Mouse (Mus musculus) CH12.LX (cell line): ENCODE results near the gene Spop.

Experiments
- CHD2 ChIP-seq: IDR thresholded peaks from 2 replicates; pipeline ENCODE4 v1.6.1; 2011; ENCODE audit warnings: low read length, improper control_type of control experiment
- CTCF ChIP-seq, 2 experiments: IDR thresholded peaks in 1 of 2; conservative IDR thresholded peaks in 1 of 2; 2 replicates each; pipeline ENCODE4 v1.5.1; 2011 to 2012; ENCODE audit warnings: low read depth in 2 of 2, low read length in 2 of 2, improper control_type of control experiment in 1 of 2, inconsistent platforms in 1 of 2, mild to moderate bottlenecking in 1 of 2, moderate library complexity in 1 of 2
- E2F4 ChIP-seq: IDR thresholded peaks from 2 replicates; pipeline ENCODE4 v1.6.1; 2011; ENCODE audit warnings: low read depth, low read length, improper control_type of control experiment; ENCODE audit not compliant: insufficient replicate concordance
- EP300 ChIP-seq: IDR thresholded peaks from 2 replicates; pipeline ENCODE4 v1.6.1; 2011; ENCODE audit warnings: low read length, improper control_type of control experiment
- ETS1 ChIP-seq: conservative IDR thresholded peaks from 2 replicates; pipeline ENCODE4 v1.6.1; 2012; ENCODE audit warnings: low read depth, mild to moderate bottlenecking, inconsistent platforms, low read length, improper control_type of control experiment, moderate library complexity
- MAX ChIP-seq: IDR thresholded peaks from 2 replicates; pipeline ENCODE4 v1.6.1; 2011; ENCODE audit warnings: low read length, improper control_type of control experiment
- MXI1 ChIP-seq: IDR thresholded peaks from 2 replicates; pipeline ENCODE4 v1.6.1; 2011; ENCODE audit warnings: mild to moderate bottlenecking, low read depth, low read length, improper control_type of control experiment
- MYC ChIP-seq: IDR thresholded peaks from 2 replicates; pipeline ENCODE4 v1.6.1; 2011; ENCODE audit warnings: low read depth, mild to moderate bottlenecking, improper control_type of control experiment, low read length
- PAX5 ChIP-seq: IDR thresholded peaks from 2 replicates; pipeline ENCODE4 v1.6.1; 2012; ENCODE audit warnings: low read length, inconsistent platforms, mixed read lengths
- POLR2AphosphoS2 ChIP-seq: IDR thresholded peaks from 2 replicates; pipeline ENCODE4 v1.6.1; 2011; ENCODE audit warnings: low read depth, low read length, improper control_type of control experiment
- TBP ChIP-seq: conservative IDR thresholded peaks from 2 replicates; pipeline ENCODE4 v1.6.1; 2011; ENCODE audit warnings: low read depth, low read length, improper control_type of control experiment
- UBTF ChIP-seq: IDR thresholded peaks from 2 replicates; pipeline ENCODE4 v1.6.1; 2012; ENCODE audit warnings: low read depth, mild to moderate bottlenecking, inconsistent platforms, low read length, improper control_type of control experiment, moderate library complexity
- USF2 ChIP-seq: conservative IDR thresholded peaks from 2 replicates; pipeline ENCODE4 v1.6.1; 2011; ENCODE audit warnings: low read depth, low read length, improper control_type of control experiment
- ZNF384 ChIP-seq: IDR thresholded peaks from 2 replicates; pipeline ENCODE4 v1.6.1; 2012; ENCODE audit warnings: low read depth, low read length, improper control_type of control experiment, inconsistent platforms

DNA sequence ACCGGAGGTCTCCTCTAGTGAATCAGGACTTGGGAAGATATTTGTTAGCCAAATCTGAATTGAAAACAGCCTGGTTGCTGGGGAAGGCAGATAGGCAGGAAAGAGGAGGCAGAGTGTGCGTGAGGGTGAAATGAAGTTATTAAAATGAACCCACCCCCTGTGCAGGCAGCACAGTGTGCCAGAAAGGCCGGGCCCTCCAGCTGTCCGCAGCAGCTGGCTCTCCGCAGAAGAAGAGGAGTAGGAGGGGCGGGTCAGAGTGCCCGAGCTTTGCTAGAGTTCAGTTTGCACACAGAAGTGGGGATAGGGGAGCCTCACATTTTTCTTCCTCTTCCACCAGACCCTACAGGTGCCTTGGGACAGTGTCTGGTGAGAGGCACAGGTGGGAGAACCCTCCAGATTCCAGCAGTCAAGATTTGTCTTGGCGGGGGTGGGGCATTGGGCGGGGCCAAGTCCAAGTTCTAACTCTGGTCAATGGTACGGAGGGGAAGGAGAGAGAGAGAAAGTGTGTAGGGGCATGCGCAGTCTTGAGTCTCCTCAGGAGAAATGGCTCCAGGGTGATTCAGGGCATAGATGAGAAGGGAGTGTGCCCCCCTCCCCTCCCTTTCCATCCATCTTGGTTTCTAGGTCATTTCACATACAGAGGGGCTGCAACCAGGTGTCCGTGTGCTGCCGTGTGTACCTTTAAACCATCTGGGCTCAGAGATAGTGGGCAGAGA is 94.5 kb downstream of the Spop start:
- no peak for TF ChIP-seq TBP
- no peak for TF ChIP-seq MYC
- no peak for TF ChIP-seq E2F4
- no peak for TF ChIP-seq MXI1
- no peak for TF ChIP-seq PAX5
- no peak for TF ChIP-seq ETS1
- TF ChIP-seq MAX: no peak
- no peak for TF ChIP-seq CHD2
- TF ChIP-seq USF2: no peak
- no peak for TF ChIP-seq UBTF
- TF ChIP-seq POLR2AphosphoS2: no peak
- TF ChIP-seq ZNF384: no peak
- TF ChIP-seq CTCF (conservative IDR thresholded peaks at IDR 0.05 in 1 of 2, IDR thresholded peaks at IDR 0.05 in 1 of 2; ENCODE audit: low read depth in 2 of 2, low read length in 2 of 2): no peak
- TF ChIP-seq EP300: no peak
